In the genomic region with DNA sequence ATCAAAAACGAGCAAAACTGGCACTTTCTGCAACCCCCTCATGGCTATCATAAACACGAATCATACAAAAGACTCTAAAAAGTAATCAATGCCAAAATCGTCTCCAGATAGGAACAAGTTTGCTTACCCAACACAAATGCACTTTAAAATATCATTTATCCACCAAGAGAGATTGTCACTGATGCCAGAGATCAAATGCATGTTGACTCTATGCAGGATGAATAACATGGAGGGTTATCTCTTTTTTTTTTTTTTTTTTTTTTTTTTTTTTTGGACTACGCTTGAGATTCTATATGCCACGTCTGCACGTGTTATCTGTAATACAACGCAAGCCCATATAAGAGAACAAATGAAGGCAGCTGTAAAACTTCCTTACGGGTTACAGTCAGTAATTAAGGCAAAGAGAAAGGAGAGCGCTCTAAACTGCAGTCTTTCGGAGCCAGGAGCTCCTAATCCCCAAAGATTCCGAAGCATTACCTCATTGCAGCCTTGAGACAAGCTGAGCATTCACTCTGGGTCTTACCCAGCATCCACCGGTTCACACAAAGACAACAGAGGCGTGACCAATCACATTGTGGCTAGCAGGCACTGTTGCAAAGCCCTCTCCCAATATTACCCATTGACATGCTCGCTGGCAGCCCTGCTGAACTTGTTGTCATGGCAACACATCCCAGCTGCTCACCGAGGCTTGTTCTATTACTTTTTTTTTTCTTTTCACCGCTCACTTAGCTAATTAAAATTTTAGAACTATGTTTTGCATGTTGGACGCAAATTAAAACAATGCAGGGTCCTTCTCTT, we compare ENCODE assay signal across 9 mouse cellular contexts.
A peak's percentile ranks its signal among the peaks of the same experiment; 100 is the strongest.
DNase-seq lines count a peak whose midpoint lies in the region; ATAC-seq lines count a peak whose summit lies in the region.
"Had no signal": no experiment of that assay in that cellular context is flagged by ENCODE, and none has a peak within 500 bp of the region (broad histone marks: within the 10 kb centered on the region; RNA-seq: fewer than 3 reads in every experiment).

No protein-coding gene starts in this region.

- H3K4me1 ChIP-seq in hindbrain, embryonic 15.5 days (replicated peaks): peaks cover 59% of the 10 kb centered on the region
- H3K4me1 ChIP-seq in lung, embryonic 16.5 days (replicated peaks; ENCODE audit: control insufficient read depth, insufficient read depth, low read length): peaks cover 31% of the 10 kb centered on the region

- H3K36me3 ChIP-seq in hindbrain, embryonic 15.5 days: no peaks in the 10 kb centered on the region
- H3K36me3 ChIP-seq in lung, embryonic 16.5 days (ENCODE audit: control insufficient read depth, insufficient read depth, low read length): no peaks in the 10 kb centered on the region

- H3K4me3 ChIP-seq in hindbrain, embryonic 15.5 days: peak overlapping the region; percentile 36
- H3K4me3 ChIP-seq in lung, embryonic 16.5 days (ENCODE audit: low read length): peak overlapping the region; percentile 38
- H3K4me3 ChIP-seq: erythroblast, embryonic 14.5 days had no signal

- peak overlapping the region; percentile 83 for H3K27ac ChIP-seq in hindbrain, embryonic 15.5 days (replicated peaks)
- peak overlapping the region; percentile 82 for H3K27ac ChIP-seq in lung, embryonic 16.5 days (ENCODE audit: low read length)

- H3K4me2 ChIP-seq in hindbrain, embryonic 15.5 days: peak overlapping the region; percentile 62
- peak overlapping the region; percentile 57 for H3K4me2 ChIP-seq in lung, embryonic 16.5 days (ENCODE audit: low read depth, low read length)

- H3K9me3 ChIP-seq in hindbrain, embryonic 15.5 days: no peaks in the 10 kb centered on the region
- H3K9me3 ChIP-seq in lung, embryonic 16.5 days (ENCODE audit: control insufficient read depth, low read length): no peaks in the 10 kb centered on the region

- peak overlapping the region; percentile 38 for H3K9ac ChIP-seq in hindbrain, embryonic 15.5 days
- peak overlapping the region; percentile 45; the same call in 1 of the 2 replicates for H3K9ac ChIP-seq in lung, embryonic 16.5 days (ENCODE audit: low read length)

- WGBS in hindbrain, embryonic 15.5 days: 7% methylated on average over 17 of the region's 17 CpGs
- WGBS in lung, embryonic 16.5 days: 21% methylated on average over 17 of the region's 17 CpGs

- peak; percentile 80 for DNase-seq in ZHBTc4 (ENCODE audit: low read depth, low spot score)
- DNase-seq in embryo, embryonic 10 days (ENCODE audit: low spot score): peak; percentile 95
- peak; percentile 22 to 51 for DNase-seq in gastrocnemius, adult 8-10 months (ENCODE audit: low spot score in 2 of 2)
- peak; percentile 86 to 95 for DNase-seq in layer of hippocampus, postnatal 14 days (ENCODE audit: low spot score in 2 of 2)
- peak; percentile 55 for DNase-seq in ovary, postnatal 36 days (ENCODE audit: low spot score)

- ATAC-seq in hindbrain, embryonic 15.5 days (ENCODE audit: low FRiP score, low read depth): peak; percentile 97
- ATAC-seq in lung, embryonic 16.5 days (ENCODE audit: low read depth): peak; percentile 86
- no peak for ATAC-seq in monocyte, adult 5-6 weeks (replicated peaks; ENCODE audit: insufficient number of reproducible peaks, low FRiP score, low TSS enrichment, poor library complexity, severe bottlenecking)

- H3K27me3 ChIP-seq in hindbrain, embryonic 15.5 days: no peaks in the 10 kb centered on the region
- no peaks in the 10 kb centered on the region for H3K27me3 ChIP-seq in lung, embryonic 16.5 days (ENCODE audit: control insufficient read depth, insufficient read depth, low read depth, low read length)

Comparison
In these comparisons a context has a peak if more than half of its experiments do, and no peak if none do; other contexts are left out.
1. DNase-seq: peak in every context shown above with its lines; median percentile 95 in embryo, embryonic 10 days; 90 in layer of hippocampus, postnatal 14 days; 80 in ZHBTc4; 55 in ovary, postnatal 36 days; 36 in gastrocnemius, adult 8-10 months.